Mouse (Mus musculus): ENCODE data around the gene Bbx. TPM values are rescaled to one million over a fixed set of nuclear protein-coding genes. Genes with fewer than 3 reads are reported as not detected.
A peak's percentile ranks its signal among the peaks of the same experiment; 100 is the strongest.

The Bbx gene
- total and polyA plus RNA-seq, 3 experiments, result 6.5 to 36.0 (median 9.2) TPM

DNA sequence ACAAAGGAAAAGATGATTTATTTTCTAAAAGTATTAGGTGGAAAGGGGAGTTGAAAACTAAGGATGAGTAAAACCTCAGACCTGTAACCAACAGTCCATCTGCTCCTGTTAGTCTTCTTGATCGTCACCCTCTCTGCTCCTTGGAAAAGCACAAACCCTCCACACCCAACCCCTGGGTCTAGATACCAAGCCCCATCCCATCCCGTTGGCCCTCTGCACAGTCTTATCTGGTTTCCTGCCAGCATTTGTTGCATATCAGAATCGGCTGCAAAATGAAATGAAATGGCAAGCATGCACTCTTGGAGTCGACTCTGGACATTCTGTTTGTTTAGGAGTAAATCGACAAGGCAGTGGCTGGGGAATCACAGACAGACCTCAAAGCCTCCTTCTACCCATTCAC lies 29.3 kb downstream of the Bbx start:
- no peak overlapping the region for H3K9ac ChIP-seq (ENCODE audit: control insufficient read depth, low read depth, low read length, poor library complexity, severe bottlenecking)
- DNase-seq (ENCODE audit: low read depth, low spot score), result peak; percentile 62
- H3K36me3 ChIP-seq (ENCODE audit: control insufficient read depth in 1 of 2, insufficient read depth in 2 of 2, low read length in 2 of 2), result peaks cover 2 to 14% of the 10 kb centered on the region in 2 experiments; a peak in 3 of 4 replicates
- H3K4me1 ChIP-seq (ENCODE audit: control insufficient read depth in 1 of 2, insufficient read depth in 2 of 2, low read length in 2 of 2), result peaks cover 6 to 9% of the 10 kb centered on the region in 2 experiments
- H3K27ac ChIP-seq (ENCODE audit: control insufficient read depth, low read depth, low read length), result no peak overlapping the region; the same call in 1 of the 2 replicates
- H3K27me3 ChIP-seq (ENCODE audit: control insufficient read depth in 1 of 2, insufficient read depth in 2 of 2, low read length in 2 of 2), result no peaks in the 10 kb centered on the region
- no peak overlapping the region for H3K4me3 ChIP-seq (ENCODE audit: control insufficient read depth in 1 of 2, insufficient read depth in 1 of 2, low read depth in 2 of 2, low read length in 2 of 2)
- H3K79me2 ChIP-seq (ENCODE audit: control insufficient read depth, insufficient read depth, low read length, poor library complexity), result no peaks in the 10 kb centered on the region
- no peaks in the 10 kb centered on the region for H3K9me3 ChIP-seq (replicated peaks; ENCODE audit: insufficient read depth, low read length)
- TF ChIP-seq EP300 (IDR thresholded peaks at IDR 0.05; ENCODE audit: low read depth in 1 of 2, low read length in 2 of 2) (peak; percentile 67 to 73), POLR2AphosphoS5 (IDR thresholded peaks at IDR 0.05; ENCODE audit: borderline replicate concordance, low read depth, low read length) (no peak), JUND (IDR thresholded peaks at IDR 0.05; ENCODE audit: low read depth, low read length) (no peak), KAT2A (conservative IDR thresholded peaks at IDR 0.05; ENCODE audit: low read depth, low read length) (no peak), CHD2 (IDR thresholded peaks at IDR 0.05; ENCODE audit: low read length) (no peak), NELFE (IDR thresholded peaks at IDR 0.05; ENCODE audit: low read depth, low read length) (no peak), MAZ (IDR thresholded peaks at IDR 0.05; ENCODE audit: low read depth, low read length) (no peak), HCFC1 (IDR thresholded peaks at IDR 0.05; ENCODE audit: low read depth, low read length) (no peak), CHD1 (IDR thresholded peaks at IDR 0.05; ENCODE audit: low read depth, low read length) (no peak), TAL1 (IDR thresholded peaks at IDR 0.05; ENCODE audit: low read length) (no peak), ETS1 (IDR thresholded peaks at IDR 0.05; ENCODE audit: low read depth, low read length) (0 out of 2 replicates have a peak, but pooled peaks have one; percentile 41), POLR2AphosphoS2 (IDR thresholded peaks at IDR 0.05; ENCODE audit: low read length) (no peak), MEF2A (IDR thresholded peaks at IDR 0.05; ENCODE audit: extremely low read depth, insufficient replicate concordance, low read depth, low read length, poor library complexity, severe bottlenecking) (no peak), ZC3H11A (IDR thresholded peaks at IDR 0.05; ENCODE audit: low read depth, low read length) (no peak), GABPA (IDR thresholded peaks at IDR 0.05; ENCODE audit: low read depth, low read length) (no peak), USF1 (IDR thresholded peaks at IDR 0.05; ENCODE audit: low read depth, low read length) (no peak), MAFK (IDR thresholded peaks at IDR 0.05; ENCODE audit: borderline replicate concordance, low read depth, low read length) (no peak), SIN3A (IDR thresholded peaks at IDR 0.05; ENCODE audit: low read length) (no peak), ZMIZ1 (IDR thresholded peaks at IDR 0.05; ENCODE audit: low read depth, low read length) (no peak), GATA1 (IDR thresholded peaks at IDR 0.05; ENCODE audit: low read depth, low read length) (peak; percentile 69), USF2 (IDR thresholded peaks at IDR 0.05; ENCODE audit: borderline replicate concordance in 1 of 2, insufficient read depth in 1 of 2, low read depth in 1 of 2, low read length in 2 of 2) (no peak), SMC3 (IDR thresholded peaks at IDR 0.05; ENCODE audit: low read depth, low read length) (no peak), MXI1 (IDR thresholded peaks at IDR 0.05; ENCODE audit: low read depth, low read length) (no peak), TCF12 (IDR thresholded peaks at IDR 0.05; ENCODE audit: low read depth, low read length) (peak; percentile 46), ZKSCAN1 (IDR thresholded peaks at IDR 0.05; ENCODE audit: low read depth, low read length) (no peak), RAD21 (IDR thresholded peaks at IDR 0.05; ENCODE audit: low read depth, low read length) (no peak), TBP (IDR thresholded peaks at IDR 0.05; ENCODE audit: low read depth, low read length) (no peak), POLR2A (IDR thresholded peaks at IDR 0.05; ENCODE audit: control insufficient read depth in 1 of 2, insufficient read depth in 1 of 2, low read depth in 1 of 2, low read length in 2 of 2, poor library complexity in 1 of 2) (no peak), BHLHE40 (IDR thresholded peaks at IDR 0.05; ENCODE audit: borderline replicate concordance, low read depth, low read length) (no peak), MYC (IDR thresholded peaks at IDR 0.05; ENCODE audit: low read depth, low read length) (no peak), MYB (IDR thresholded peaks at IDR 0.05; ENCODE audit: low read depth, low read length) (no peak), NRF1 (IDR thresholded peaks at IDR 0.05; ENCODE audit: insufficient read depth, low read depth, low read length, poor library complexity, severe bottlenecking) (no peak), E2F4 (IDR thresholded peaks at IDR 0.05; ENCODE audit: borderline replicate concordance, low read depth, low read length) (no peak), CTCF (IDR thresholded peaks at IDR 0.05 in 2 of 3, conservative IDR thresholded peaks at IDR 0.05 in 1 of 3; ENCODE audit: control insufficient read depth in 1 of 3, insufficient read depth in 1 of 3, low read depth in 2 of 3, low read length in 3 of 3, poor library complexity in 1 of 3, severe bottlenecking in 1 of 3) (no peak), MAX (IDR thresholded peaks at IDR 0.05; ENCODE audit: low read length) (0 out of 2 replicates have a peak, but pooled peaks have one; percentile 16), ELF1 (IDR thresholded peaks at IDR 0.05; ENCODE audit: low read depth, low read length) (no peak), ZNF384 (IDR thresholded peaks at IDR 0.05; ENCODE audit: low read depth, low read length) (no peak), RCOR1 (IDR thresholded peaks at IDR 0.05; ENCODE audit: low read depth, low read length) (peak; percentile 53; the same call in 1 of the 2 replicates)

Data from MEL (cell line).